Mouse (Mus musculus): ENCODE measurements around the gene Eif4e1b.

- TF ChIP-seq CTCF (IDR thresholded peaks at IDR 0.05; ENCODE audit: low read depth), result no peak
- no peak for TF ChIP-seq EP300 (IDR thresholded peaks at IDR 0.05; ENCODE audit: low read depth)
Measured at GRCm38 (mm10) chr13:54818399-54819254, 34.8 kb downstream of the Eif4e1b start.

All from liver, postnatal 0 days (tissue).